Mouse (Mus musculus) heart, adult 18-20 months (tissue): ENCODE data around the gene Siglece. TPM values are rescaled to one million over a fixed set of nuclear protein-coding genes. Genes with fewer than 3 reads are reported as not detected.
"Not testable (repeated sequence)": the region's sequence is repeated elsewhere in the genome, so short reads cannot be mapped to it uniquely, and the experiment has no call there.

Experiments
- DNase-seq, 2 experiments: peaks; one replicate each; pipeline ENCODE4 v3.0.0; 2021 to 2022; ENCODE audit warnings: mixed read lengths in 1 of 2
- long read RNA-seq, 2 experiments: library from polyadenylated mRNA; stranded (forward); transcript quantifications; one replicate each; pipeline ENCODE4 v2.0.0; 2021
- total RNA-seq, 2 experiments: library from RNA; stranded (reverse); gene quantifications; 2 replicates each; pipeline ENCODE4 v1.2.3; 2021

The Siglece gene
- 1 to 10 TPM; 1.4 to 1.6 TPM for total RNA-seq
- long read RNA-seq, experiment 1, partial matches to known transcripts = 0 of 3 reads
- long read RNA-seq, experiment 1, other reads (novel, unspliced or antisense) = 2 of 3 reads
- long read RNA-seq, experiment 2 = 0 reads

- DNase-seq = peak in 1 of 2 experiments; percentile 42
Measured at GRCm38 (mm10) chr7:43660002-43660401, at the start of gene Siglece. Siglece (minus strand) TSS chr7:43660161.

- DNase-seq = no peak
Measured at GRCm38 (mm10) chr7:43690118-43690517, 30.2 kb upstream of the Siglece start, which contains the start of gene Klk14. Klk14 (plus strand) TSS chr7:43690418.

GRCm38 (mm10) chr7:43685088-43685487 lies 25.1 kb upstream of the Siglece start:
- peak; percentile 17 to 54 for DNase-seq

GRCm38 (mm10) chr7:43682511-43682910 lies 22.6 kb upstream of the Siglece start:
- DNase-seq = not testable (repeated sequence)

GRCm38 (mm10) chr7:43680960-43681359 lies 21.0 kb upstream of the Siglece start:
- peak; percentile 57 to 79 for DNase-seq

GRCm38 (mm10) chr7:43678517-43678916 lies 18.6 kb upstream of the Siglece start:
- peak; percentile 33 to 71 for DNase-seq

GRCm38 (mm10) chr7:43675091-43675490 lies 15.1 kb upstream of the Siglece start:
- DNase-seq = no peak

GRCm38 (mm10) chr7:43672581-43673260 lies 12.8 kb upstream of the Siglece start:
- DNase-seq = no peak

- DNase-seq = peak; percentile 94 to 98
Measured at GRCm38 (mm10) chr7:43671809-43672580, 12.0 kb upstream of the Siglece start, which contains the start of gene Ctu1. Ctu1 (plus strand) TSS chr7:43672016.

- DNase-seq = no peak
Measured at GRCm38 (mm10) chr7:43671064-43671808, 11.3 kb upstream of the Siglece start.

GRCm38 (mm10) chr7:43668582-43668981 lies 8.6 kb upstream of the Siglece start:
- DNase-seq = no peak

- DNase-seq = not testable (repeated sequence)
Measured at GRCm38 (mm10) chr7:43667221-43667620, 7.3 kb upstream of the Siglece start.

- DNase-seq = no peak
Measured at GRCm38 (mm10) chr7:43662804-43663203, 2.8 kb upstream of the Siglece start.

- no peak for DNase-seq
Measured at GRCm38 (mm10) chr7:43656232-43656631, 3.7 kb downstream of the Siglece start.

- DNase-seq = no peak
Measured at GRCm38 (mm10) chr7:43654519-43654918, 5.4 kb downstream of the Siglece start.

GRCm38 (mm10) chr7:43652683-43653082 lies 7.3 kb downstream of the Siglece start:
- DNase-seq = no peak

GRCm38 (mm10) chr7:43643046-43643652 lies 16.8 kb downstream of the Siglece start:
- DNase-seq = no peak

GRCm38 (mm10) chr7:43642587-43642986 lies 17.4 kb downstream of the Siglece start:
- DNase-seq = no peak

GRCm38 (mm10) chr7:43637118-43637517 lies 22.8 kb downstream of the Siglece start:
- no peak for DNase-seq

- DNase-seq = no peak
Measured at GRCm38 (mm10) chr7:43636194-43636593, 23.8 kb downstream of the Siglece start.

- DNase-seq = no peak
Measured at GRCm38 (mm10) chr7:43634500-43634899, 25.5 kb downstream of the Siglece start, which contains the start of gene Ceacam18. Ceacam18 (plus strand) TSS chr7:43634707.

- no peak for DNase-seq
Measured at GRCm38 (mm10) chr7:43633940-43634339, 26.0 kb downstream of the Siglece start.
